Mouse (Mus musculus) c-Kit-positive CD71-positive TER-119-negative erythroid progenitor cells, embryonic 14.5 days (primary cell): ENCODE measurements around the gene Pde11a.
A peak's percentile ranks its signal among the peaks of the same experiment; 100 is the strongest.

ENCODE experiments used
- DNase-seq: peaks from one replicate; pipeline ENCODE4 v3.0.0-alpha.2; 2013; ENCODE audit warnings: low read depth

Gene Pde11a

DNA sequence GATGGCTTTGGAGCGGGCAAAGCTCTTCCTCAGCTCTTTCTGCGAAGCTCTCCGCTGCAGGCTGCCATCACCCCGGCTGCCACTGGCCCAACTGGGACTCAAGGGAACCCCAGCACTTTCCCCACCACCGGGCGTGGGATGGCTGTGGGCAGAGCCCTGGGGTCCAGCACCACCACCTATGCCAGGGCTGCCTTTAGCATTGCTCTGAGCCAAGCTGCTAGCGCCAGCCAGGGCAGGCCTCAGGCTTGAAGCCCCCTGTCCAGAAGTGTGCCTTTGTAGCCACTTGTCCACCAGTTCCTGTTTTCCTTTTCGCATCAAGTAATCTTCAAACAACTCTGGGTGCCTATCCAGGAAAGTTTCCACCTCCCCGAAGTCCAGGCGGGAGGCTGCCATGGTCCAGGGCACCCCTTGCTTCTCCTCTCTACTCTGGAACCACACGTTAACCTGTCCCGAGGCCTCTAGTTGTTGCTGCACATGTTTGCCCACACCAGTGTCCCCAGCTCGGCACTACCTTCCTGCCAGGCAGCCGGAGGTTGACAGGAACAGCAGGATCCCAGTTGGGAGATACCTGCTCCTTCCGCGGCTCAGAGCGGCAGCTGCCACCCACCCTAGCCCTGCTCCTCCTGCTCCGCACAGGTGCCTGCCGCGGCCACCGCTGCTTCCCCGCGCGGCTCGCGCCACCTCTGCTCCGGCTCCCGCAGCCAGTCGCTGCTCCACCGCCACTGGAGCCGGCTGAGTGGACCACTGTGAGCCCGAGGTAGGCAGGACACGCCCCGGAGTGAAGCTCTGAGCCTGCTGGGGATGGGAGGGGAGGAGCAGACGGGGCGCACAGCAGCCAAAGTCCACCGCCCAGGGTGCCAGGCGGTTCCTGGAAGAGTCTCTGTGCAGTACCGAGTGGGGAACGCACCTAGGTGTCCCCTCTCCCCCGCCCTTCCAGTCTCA is at the start of gene Pde11a:
Gene Pde11a, minus strand, starts transcription at position 560 of the 942 bp plus-strand sequence.
- DNase-seq, result no peak

DNA sequence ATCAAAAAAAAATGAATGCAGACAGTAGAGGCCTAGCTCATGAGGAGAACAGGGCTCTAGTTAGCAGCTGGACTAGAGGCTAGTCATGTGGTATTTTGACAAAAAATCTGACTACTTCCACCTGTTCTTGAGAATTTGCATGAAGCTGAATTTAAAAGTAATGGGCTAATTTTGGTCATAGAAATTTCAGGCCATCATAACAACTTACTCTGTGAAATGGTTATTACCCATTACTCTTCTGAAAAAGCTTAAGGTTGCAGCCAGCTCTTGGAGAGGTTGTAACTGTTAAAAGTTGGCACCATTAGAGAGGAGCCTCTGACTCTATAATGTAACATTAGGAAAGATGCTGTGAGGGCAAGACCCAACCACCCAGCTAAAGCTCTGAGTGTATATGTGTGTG is 48.0 kb upstream of the Pde11a start:
- DNase-seq, result no peak

DNA sequence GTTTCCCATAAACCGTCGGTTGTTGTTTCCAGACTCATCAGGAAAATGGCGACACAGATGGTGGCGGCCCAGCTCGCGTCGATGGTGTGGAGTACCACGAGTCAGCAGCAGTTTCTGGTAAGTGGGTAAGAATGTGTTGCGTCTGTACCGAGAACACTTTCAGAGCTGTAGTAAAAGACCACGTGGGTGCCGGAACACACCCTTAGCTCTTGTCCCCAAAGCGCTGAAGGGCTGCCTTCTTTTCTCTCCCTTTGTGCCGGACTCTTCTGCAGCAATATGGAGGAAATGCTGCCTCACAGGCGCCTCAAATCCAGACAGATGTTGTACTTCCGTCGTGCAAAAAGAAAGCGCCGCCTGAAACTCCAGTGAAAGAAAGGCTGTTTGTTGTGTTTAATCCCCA is 40.1 kb upstream of the Pde11a start:
- DNase-seq, result no peak

DNA sequence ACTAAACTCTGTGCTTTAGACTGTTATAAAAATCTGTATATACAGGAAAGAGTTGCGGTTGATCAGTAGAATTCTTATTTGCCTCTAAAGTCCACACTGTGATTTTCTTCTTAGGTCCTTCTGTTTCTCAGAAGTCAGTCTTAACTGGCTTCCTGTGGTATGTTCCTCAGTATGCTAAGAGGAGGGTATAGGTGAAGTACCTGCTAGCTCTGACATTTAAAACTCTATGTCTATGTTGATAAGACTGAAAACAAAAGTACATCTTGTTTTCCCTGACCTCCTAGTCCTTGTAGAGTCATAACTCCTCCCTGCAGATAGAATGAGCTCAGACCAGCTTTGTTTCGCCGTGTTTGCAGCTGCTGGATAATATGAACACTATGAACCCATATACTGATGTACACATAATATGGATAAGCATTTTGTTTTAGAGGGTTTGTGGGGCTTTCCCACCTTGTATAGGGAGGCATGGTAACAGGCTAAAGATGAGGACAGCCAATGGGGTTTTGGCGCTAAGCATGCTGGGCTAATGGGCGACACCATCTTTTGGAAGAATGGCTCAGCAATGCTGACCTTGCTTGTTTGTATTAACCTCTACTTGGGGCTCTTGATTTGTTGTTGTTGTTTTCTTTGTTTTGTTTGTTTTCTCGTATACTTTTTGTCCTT is 36.1 kb upstream of the Pde11a start:
- no peak for DNase-seq

DNA sequence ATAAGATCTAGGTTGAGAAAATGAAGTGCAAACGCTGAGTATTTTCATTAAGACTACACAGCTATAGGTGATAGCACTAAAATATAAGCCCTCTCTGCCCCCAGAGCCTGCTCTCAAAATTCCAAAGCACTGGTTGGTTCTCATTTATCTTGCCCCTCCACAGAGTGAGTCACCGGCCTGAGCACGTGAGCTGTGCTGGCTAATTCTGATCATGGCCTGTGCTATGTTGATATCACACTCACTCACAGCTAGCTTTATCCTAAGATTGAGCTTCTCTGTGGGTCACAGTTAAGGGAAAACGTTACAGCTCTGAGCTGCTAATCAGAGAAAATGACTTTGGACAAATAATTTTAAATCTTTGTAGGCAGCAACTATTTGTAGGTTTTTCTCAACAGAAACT is 33.7 kb upstream of the Pde11a start:
- DNase-seq, result peak; percentile 81

DNA sequence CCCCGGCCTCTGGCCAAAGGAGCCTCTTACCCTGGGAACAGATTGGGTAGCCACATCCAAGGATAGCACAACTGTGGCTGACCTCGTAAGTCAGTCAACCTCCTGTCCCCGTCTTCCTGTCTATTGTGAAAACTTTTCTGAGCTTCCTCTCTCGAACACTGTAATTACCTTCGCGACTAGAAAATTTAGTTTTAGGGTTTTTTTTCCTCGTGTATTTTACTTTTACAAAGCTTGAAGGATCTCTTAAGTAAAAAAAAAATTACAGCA is 32.0 kb upstream of the Pde11a start:
- DNase-seq, result no peak

DNA sequence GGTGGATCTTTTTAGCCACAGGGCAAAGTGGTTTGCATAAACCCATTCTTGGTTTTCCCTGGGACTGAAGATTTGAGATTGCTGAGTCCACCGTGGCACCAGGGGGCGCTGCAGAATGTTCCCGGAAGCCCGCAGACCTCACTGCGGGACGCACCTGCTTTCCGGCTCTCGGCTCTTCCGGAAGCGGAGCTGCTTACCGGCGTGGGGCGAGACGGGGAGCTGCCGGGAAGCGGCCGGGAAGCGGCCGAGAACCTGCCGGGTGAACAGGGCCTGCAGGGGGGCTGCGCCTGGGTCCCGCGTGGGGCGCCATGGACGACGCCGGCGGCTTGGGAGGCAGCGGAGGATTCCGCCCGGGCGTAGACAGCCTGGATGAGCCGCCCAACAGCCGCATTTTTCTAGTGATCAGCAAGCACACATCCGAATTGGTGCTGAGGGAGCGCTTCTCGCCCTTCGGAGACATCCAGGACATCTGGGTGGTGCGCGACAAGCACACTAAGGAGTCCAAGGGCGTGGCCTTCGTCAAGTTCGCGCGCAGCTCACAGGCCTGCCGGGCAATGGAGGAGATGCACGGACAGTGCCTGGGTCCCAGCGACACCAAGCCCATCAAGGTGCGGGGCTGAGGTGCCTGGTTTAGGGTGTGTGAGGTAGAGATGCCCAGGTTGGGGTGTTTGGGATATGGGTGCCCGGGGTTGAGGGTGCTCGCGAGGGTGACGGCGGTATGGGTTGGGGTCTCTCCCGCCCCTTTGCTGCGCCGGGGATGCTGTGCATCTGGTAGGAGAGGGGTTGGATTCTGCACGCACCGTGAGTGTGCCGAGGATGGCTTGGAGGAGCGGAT is 31.5 kb upstream of the Pde11a start, which contains the start of gene Rbm45:
Gene Rbm45, plus strand, starts transcription at position 164 of the 835 bp plus-strand sequence.
- DNase-seq, result peak; percentile 85

DNA sequence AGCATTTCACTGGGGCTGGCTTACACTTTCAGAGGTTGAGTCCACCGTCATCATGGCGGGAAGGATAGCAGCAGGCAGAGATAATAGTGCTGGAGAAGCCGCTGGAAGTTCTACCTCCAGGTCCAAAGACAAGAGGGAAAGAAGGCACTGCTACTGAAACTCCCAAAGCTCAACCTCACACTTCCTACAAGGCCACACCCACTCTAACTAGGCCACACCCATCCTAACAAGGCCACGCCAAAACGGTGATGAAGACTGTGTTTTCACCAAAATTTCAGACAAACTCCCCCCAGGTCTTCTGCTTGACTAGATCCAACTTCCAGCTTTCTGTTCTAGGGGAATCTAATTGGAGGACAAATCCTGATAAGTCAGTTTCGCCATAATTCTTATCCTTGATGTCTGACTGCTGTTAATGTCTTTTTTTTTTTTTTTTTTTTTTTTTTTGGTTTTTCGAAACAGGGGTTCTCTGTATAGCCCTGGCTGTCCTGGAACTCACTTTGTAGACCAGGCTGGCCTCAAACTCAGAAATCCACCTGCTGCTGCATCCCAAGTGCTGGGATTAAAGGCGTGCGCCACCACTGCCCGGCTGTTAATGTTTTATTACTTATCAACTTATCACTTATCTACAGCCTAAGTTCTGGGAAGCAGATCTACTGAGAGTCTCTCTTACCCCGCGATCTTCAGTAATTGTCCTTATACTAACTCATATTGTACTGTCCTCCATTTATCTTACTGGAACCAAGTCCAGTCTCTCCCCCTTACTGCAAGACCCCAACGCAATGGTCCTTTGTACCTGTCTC is 30.5 kb upstream of the Pde11a start:
- no peak for DNase-seq

DNA sequence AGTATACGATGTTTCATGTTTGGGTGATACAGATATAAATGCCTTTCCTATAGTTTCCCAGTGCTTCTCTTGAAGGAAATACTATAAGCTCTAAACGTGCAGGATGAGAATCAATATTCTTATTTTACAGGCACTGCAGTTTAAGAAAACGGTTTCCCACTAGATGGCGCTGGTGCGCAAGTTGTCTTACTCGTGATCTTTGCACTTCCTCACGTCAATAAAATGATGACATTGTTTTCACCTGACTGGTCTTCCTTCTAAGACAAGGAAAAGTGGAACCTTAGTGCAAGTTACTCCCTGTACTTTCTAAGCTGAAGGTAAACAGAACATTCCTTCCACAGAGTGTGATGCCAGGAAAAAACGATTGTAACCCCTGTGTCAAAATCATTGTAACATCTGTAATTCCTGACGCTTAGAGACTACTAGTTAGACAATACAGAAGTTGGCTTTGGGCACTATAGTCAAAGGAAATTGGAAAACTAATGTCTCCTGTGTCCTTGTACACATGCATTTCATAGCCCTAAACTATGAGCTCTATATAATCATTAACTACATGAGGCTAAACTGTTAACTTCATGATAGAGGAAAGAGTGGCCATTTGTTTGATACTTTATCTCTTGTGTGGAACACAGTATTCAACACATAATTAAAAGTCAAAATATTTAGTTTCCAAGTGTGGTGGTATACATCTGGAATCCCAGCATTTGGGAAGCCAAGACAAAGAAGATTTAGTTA is 28.8 kb upstream of the Pde11a start:
- DNase-seq, result peak; percentile 74

DNA sequence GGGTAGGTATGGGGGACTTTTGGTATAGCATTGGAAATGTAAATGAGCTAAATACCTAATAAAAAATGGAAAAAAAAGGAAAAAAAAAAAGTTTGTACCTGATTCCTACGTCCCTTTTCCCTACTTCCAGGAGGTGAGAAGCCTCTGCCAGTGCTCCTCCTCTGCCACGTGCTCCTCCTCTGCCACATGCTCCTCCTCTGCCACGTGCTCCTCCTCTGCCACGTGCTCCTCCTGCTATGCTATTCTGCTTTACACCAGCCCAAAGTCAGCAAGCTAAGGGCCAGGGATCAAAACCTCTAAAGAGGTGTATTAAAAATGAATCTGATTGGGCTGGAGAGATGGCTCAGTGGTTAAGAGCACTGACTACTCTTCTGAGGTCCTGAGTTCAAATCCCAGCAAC is 27.2 kb upstream of the Pde11a start:
- DNase-seq, result no peak

DNA sequence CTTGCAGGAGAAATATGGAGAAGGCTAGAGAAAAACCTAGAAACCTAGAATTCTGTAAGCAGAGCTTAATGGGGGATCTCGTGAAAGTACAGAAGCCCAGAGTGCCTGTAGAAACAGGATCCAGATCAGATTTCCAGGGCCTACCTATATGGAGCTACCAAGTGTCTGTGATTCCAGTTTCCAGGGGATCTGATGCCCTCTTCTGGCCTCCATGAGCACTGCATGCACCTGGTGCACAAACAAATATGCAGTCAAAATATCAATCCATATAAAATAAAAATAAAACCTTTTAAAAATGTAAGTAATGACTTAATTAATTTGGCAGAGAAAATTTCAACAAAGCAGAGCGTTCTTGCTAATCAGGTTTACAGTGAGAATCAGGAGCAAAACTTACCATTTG is 23.5 kb upstream of the Pde11a start:
- no peak for DNase-seq

DNA sequence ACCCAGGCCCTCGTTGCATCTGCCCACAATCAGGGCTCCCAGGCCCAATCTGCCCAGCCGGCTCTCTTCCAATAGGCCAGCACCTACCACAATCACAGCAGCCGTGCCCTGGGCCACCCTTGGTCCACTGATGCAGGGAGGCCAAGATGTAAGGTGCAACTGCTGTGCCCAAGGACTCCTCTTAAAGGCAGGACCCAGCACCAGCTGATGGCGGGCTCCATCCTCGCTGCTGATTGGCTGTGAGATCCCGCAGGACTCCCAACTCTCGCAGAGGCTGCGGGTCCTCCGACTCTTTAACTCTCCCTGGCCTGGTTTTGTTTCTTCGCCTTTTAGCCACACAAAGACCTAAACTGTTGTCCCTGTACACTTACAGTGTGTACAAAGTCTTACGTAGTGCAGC is 21.7 kb upstream of the Pde11a start, which contains the start of gene Cyct:
Gene Cyct, minus strand, starts transcription at position 225 of the 400 bp plus-strand sequence.
- no peak for DNase-seq

DNA sequence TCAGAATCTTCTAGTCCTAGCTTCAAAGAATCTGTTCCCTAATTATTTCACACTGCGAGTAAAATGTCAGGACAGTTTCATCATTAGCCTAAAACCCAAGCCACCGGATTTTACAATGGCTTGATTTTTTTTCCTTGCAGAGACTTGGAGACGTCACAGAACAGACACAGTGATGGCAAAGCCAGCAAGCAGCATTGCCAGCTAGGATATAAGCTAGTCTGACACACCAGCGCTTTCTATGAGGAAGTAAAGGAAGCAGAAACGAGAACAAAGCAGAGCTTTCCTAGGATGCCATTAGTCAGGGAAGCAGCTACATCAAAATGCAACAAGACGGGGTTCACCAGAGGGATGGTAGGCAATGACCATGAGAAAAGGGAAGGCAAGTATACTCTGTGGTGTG is 9.3 kb upstream of the Pde11a start:
- no peak for DNase-seq

DNA sequence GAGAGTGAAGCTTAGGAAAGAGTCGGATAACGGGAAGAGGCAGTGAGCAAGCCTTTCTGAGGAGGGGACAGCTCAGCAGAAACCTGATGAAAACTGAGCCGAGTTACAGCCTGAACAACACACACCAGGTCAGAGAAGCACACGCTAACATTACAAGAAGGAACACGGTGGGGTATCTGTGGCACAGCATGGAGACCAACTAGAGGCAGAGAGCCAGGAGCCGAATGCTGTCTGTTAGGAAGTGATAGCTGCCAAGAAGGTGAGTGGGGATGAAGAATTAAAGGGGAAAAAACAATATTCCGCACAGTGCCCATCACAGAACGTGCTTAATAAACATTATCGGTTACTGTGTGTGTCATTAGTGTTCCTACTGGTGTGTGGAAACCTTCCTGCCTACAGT is 3.6 kb upstream of the Pde11a start:
- no peak for DNase-seq

DNA sequence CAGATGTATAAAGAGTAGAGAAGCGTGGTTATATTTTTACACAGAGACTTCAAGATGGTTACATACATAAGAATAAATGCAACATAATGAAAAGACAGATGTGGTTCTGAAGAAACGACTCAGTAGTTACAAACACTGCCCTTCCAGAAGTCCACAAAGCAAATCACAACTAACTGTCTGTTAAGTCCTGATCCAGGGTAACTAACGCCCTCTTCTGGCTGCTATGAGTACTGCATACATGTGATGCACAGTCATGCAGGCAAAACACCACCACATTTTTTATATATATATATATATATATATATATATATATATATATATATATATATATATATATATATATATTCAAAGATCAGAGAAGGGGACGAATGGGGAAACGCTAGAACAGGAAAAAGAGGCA is 4.0 kb downstream of the Pde11a start:
- DNase-seq, result no peak

DNA sequence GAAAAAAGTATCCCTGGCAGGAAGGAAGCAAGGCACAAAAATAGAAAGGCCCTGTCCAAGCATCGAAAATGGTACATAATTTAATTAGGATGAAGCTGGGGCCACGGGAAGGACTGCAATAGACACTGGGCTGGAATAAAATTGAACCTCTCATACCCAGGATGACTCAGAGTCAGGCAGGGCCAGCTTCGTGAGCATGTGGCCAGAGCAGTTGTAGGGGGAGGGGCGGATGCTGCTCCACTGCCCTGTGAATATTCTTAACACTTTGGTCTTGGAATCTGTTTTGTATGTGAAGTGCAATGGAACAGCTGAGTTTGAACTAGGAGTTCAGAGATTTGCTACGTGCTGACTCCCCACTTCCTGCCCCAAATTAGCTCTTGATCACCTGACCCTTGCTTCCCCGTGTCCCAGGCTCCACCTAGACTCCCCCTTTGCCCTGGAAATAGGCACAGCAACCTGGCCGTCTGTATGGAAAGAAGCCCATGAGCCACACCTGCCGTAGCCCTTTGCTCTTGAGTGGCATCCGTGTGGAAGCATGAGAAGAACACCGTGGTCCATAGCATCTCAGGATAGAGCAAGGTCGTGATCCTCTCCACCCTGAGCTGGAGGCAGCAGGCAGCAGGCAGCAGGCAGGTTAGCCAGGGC is 6.3 kb downstream of the Pde11a start:
- no peak for DNase-seq

DNA sequence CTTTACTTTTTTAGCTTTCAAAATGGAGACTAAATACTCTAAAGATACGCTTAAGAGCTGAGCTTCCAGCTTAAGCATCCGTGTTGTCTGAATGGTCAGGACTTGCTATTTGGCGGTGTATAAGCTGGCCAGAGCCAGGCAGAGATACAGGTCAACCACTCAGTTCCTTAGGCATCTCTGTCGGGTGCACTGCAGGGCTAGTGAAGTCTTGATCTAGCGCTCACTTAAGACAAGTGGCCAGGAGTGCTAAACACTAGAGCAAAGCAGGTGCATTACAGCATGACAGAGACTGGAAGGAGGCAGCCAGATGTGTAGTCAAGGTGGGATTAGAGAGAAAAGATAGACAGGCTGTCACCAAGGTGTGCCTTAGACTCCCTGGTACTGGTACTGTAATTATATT is 8.5 kb downstream of the Pde11a start:
- DNase-seq, result no peak

DNA sequence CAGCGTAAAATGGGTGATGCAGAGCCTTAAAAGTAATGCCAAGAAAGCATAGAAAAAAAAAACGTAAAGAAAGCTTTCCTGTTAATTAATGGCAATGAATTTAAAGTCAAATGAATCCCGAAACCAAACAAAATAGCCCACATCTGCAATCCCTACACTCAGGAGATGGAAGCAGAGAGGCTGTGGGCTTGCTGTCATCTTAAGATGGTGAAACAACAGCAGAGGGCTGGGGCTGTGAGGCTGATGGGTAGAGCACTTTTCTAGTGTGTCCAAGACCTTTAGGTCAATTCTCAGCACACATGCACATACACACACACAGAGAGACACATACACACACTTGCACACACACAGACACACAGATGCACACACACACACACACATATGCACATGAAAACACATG is 12.4 kb downstream of the Pde11a start:
- DNase-seq, result no peak

DNA sequence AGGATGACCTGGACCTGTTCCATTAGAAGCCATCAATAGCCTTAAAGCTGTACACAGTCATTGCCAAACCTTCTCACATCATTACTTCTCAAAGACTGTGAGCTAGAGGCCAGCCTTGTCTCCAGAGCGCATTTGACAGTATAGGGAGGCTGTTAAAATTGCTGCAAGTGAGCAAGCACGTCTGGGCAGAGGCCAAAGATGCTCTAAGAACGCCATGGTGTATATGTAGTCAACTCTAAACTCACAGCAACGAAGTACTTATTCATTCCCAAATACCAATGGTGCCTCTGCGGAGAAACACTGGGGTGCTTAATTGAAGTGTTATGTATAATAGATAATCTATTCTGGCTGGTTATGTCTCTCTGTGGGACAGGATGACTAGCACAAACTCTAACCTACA is 14.1 kb downstream of the Pde11a start:
- no peak for DNase-seq

DNA sequence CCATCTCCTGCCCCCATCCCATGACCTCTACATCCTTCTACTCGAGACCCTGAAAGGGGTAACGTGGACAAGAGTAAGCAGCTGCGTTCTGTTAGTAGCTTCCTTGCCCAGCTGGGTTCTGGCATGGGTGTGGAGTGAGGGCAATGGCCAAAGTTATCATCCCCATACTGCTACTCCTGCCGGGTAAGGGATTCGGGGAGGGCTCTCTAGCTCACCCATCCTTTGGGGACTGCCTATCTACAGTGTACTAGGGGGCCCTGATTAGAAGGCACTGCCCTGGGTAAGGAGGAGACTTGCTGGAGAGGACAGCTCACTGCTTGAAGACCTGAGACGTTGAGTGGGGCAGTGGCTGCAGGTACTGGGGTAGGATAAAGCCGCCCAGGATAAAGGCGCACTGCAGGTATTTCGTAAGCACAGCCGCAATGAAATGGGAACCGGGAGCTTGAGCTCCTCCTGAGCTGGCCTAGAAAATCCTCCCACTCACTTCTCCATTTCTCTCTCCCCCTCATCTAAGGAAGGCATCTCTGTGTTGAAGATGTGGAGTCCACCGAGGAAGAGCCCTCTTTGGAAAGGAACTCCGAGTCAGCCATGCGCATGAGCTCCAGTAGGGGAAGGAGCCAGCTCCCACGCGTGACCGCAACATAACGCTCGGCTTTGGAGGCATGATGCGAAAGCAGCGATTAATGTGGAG is 15.2 kb downstream of the Pde11a start:
- no peak for DNase-seq
